Mouse (Mus musculus) megakaryocyte, adult 5-6 weeks (primary cell): Measurements from ENCODE around the gene Hip1. TPM values are rescaled to one million over a fixed set of nuclear protein-coding genes. Genes with fewer than 3 reads are reported as not detected.
"Not testable (repeated sequence)": the region's sequence is repeated elsewhere in the genome, so short reads cannot be mapped to it uniquely, and the experiment has no call there.

Experiments used
- ATAC-seq: 2 replicates; pipeline ENCODE4 v1.8.0; 2016; ENCODE audit warnings: mild to moderate bottlenecking, inconsistent platforms; ENCODE audit not compliant: poor library complexity, severe bottlenecking
- total RNA-seq, 2 experiments: library from RNA; stranded (forward) in 1 of 2; stranded (reverse) in 1 of 2; fragments of 153-499, 151-499 nt in 1 of 2; fragments of 221-1000, 200-1000 nt in 1 of 2; gene quantifications; 2 replicates each; pipeline versions ENCODE4 v1.2.3 to v1.2.4; 2015 to 2017

Hip1 gene
- total RNA-seq, 2 experiments from 2014 or later, result 21.6 to 34.7 TPM

GRCm38 (mm10) chr5:135494183-135494910 lies 50.6 kb downstream of the Hip1 start:
- ATAC-seq, result peak; percentile 88

- no peak for ATAC-seq
Measured at GRCm38 (mm10) chr5:135493095-135493494, 51.8 kb downstream of the Hip1 start.

- no peak for ATAC-seq
Measured at GRCm38 (mm10) chr5:135492126-135492525, 52.8 kb downstream of the Hip1 start.

GRCm38 (mm10) chr5:135489695-135490294 lies 55.1 kb downstream of the Hip1 start:
- no peak for ATAC-seq

GRCm38 (mm10) chr5:135488881-135489694 lies 55.8 kb downstream of the Hip1 start:
- ATAC-seq, result peak; percentile 95

- no peak for ATAC-seq
Measured at GRCm38 (mm10) chr5:135488222-135488880, 56.6 kb downstream of the Hip1 start.

- ATAC-seq, result no peak
Measured at GRCm38 (mm10) chr5:135485289-135485688, 59.6 kb downstream of the Hip1 start.

- not testable (repeated sequence) for ATAC-seq
Measured at GRCm38 (mm10) chr5:135483865-135484264, 61.1 kb downstream of the Hip1 start.

- ATAC-seq, result peak; percentile 77
Measured at GRCm38 (mm10) chr5:135478877-135479600, 65.9 kb downstream of the Hip1 start.

GRCm38 (mm10) chr5:135476199-135476598 lies 68.7 kb downstream of the Hip1 start:
- peak; percentile 61 for ATAC-seq

- peak; percentile 84 for ATAC-seq
Measured at GRCm38 (mm10) chr5:135472405-135472804, 72.5 kb downstream of the Hip1 start.

GRCm38 (mm10) chr5:135471747-135472146 lies 73.2 kb downstream of the Hip1 start:
- ATAC-seq, result peak; percentile 46

- peak; percentile 62 for ATAC-seq
Measured at GRCm38 (mm10) chr5:135468280-135468679, 76.6 kb downstream of the Hip1 start.

GRCm38 (mm10) chr5:135465833-135466291 lies 79.1 kb downstream of the Hip1 start:
- ATAC-seq, result 0 out of 2 replicates have a peak, but pooled peaks have one; percentile 11

GRCm38 (mm10) chr5:135463380-135463779 lies 81.5 kb downstream of the Hip1 start:
- peak; percentile 71 for ATAC-seq

- ATAC-seq, result no peak
Measured at GRCm38 (mm10) chr5:135460833-135461173, 84.1 kb downstream of the Hip1 start.

GRCm38 (mm10) chr5:135460152-135460832 lies 84.6 kb downstream of the Hip1 start:
- ATAC-seq, result no peak

GRCm38 (mm10) chr5:135459486-135459885 lies 85.4 kb downstream of the Hip1 start:
- ATAC-seq, result peak; percentile 26; the same call in 1 of the 2 replicates

GRCm38 (mm10) chr5:135457961-135458360 lies 87.0 kb downstream of the Hip1 start:
- no peak for ATAC-seq

- ATAC-seq, result no peak
Measured at GRCm38 (mm10) chr5:135456515-135456914, 88.4 kb downstream of the Hip1 start.
